Mouse (Mus musculus) urinary bladder, postnatal 4 days (tissue): Measurements from ENCODE around the gene Ndufb7.
A peak's percentile ranks its signal among the peaks of the same experiment; 100 is the strongest.
"Not testable (repeated sequence)": the region's sequence is repeated elsewhere in the genome, so short reads cannot be mapped to it uniquely, and the experiment has no call there.

Experiments used
- DNase-seq, 2 experiments: peaks; one replicate each; pipeline ENCODE4 v3.0.0; 2021 to 2022; ENCODE audit warnings: low spot score in 2 of 2

Ndufb7 gene

GRCm38 (mm10) chr8:83575561-83576515 lies 9.4 kb downstream of the Ndufb7 start:
- DNase-seq = peak in 1 of 2 experiments; percentile 53

- no peak for DNase-seq
Observed at GRCm38 (mm10) chr8:83576516-83576895, 10.0 kb downstream of the Ndufb7 start.

- no peak for DNase-seq
Observed at GRCm38 (mm10) chr8:83576921-83577320, 10.4 kb downstream of the Ndufb7 start.

DNA sequence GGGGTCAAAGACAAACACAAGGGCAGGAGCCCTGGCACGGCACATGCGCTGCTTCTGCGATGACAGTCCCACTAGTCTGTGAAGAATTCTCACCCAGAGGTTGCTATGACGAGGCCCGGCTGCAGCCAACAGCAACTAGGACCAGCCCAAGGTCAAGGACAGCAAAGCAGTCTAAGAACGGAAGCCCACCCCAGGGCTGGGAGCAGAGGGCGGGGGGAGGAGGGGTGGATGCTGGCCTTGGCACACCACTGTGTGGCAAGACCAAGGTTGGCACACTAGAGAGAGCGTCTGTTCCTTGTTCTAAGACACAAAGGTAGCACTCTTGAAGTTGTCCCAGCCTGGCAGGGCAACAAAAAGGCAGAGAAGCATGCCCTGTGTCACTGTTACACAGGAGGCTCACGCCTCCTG lies 10.9 kb downstream of the Ndufb7 start:
- DNase-seq = peak in 1 of 2 experiments; percentile 55

- peak in 1 of 2 experiments; percentile 50 for DNase-seq
Observed at GRCm38 (mm10) chr8:83578131-83579055, 11.9 kb downstream of the Ndufb7 start.

- no peak for DNase-seq
Observed at GRCm38 (mm10) chr8:83579676-83580075, 13.2 kb downstream of the Ndufb7 start.

DNA sequence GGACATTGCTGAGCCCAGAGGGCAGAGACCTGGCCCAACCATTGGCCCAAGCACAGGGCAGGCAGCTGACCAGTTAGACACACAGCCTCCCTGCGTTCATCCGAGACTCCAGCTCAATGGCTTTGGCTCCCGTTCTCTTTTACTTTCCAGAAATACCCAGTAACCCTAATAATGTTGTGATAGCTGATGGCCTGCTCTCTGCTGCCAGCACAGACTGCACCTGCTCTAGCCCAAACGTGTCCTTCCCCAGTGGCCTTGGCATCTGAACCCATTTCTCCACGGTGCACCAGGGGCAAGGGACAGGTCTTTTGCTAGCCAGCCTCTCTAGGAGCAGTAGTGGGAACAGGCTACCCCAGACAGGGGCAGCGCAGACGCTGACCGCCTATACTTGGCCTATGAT lies 14.4 kb downstream of the Ndufb7 start:
- peak in 1 of 2 experiments; percentile 41 for DNase-seq

DNA sequence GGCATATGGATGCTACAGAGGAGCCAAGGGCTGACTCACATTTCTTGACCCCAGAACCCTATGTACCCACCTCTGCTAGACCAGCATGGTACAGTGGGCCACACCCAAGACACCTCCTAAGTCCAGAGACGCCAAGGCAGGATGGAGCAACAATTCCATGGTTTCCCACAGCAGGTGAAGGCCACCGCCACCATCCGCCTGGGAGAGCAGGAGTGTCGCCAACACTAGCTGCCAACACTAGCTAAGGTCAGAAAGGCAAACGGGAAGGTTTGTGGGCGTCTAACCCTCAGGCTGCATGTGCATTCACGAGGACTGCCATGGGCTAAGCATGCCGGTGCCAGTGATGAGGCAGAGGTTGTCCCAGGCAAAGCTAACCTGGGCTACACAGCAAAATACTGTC lies 15.8 kb downstream of the Ndufb7 start:
- peak in 1 of 2 experiments; percentile 25 for DNase-seq

DNA sequence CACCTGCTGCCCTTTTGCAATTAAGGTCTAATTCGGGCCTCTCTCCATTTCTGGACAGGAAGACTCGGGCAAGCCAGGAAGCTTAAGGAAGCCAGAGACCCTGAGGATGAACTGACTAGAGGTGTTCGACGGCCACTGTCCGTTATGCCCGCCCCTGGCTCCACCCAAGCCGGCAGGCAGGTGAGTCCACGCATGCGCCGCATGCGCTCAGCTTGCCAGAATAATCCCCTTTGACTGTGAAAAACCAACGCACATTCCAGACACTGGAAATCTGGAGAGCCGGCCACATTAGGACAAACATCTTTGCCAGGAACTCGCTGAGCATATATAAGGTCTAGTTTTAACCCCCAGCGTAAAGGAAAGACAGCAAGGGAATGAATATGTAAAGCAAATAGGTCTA lies 16.8 kb downstream of the Ndufb7 start:
- no peak for DNase-seq

- no peak for DNase-seq
Observed at GRCm38 (mm10) chr8:83584771-83585170, 18.3 kb downstream of the Ndufb7 start.

- no peak for DNase-seq
Observed at GRCm38 (mm10) chr8:83585333-83585732, 18.9 kb downstream of the Ndufb7 start.

GRCm38 (mm10) chr8:83587644-83588043 lies 21.2 kb downstream of the Ndufb7 start:
- DNase-seq = no peak

GRCm38 (mm10) chr8:83588886-83589285 lies 22.4 kb downstream of the Ndufb7 start:
- DNase-seq = no peak

DNA sequence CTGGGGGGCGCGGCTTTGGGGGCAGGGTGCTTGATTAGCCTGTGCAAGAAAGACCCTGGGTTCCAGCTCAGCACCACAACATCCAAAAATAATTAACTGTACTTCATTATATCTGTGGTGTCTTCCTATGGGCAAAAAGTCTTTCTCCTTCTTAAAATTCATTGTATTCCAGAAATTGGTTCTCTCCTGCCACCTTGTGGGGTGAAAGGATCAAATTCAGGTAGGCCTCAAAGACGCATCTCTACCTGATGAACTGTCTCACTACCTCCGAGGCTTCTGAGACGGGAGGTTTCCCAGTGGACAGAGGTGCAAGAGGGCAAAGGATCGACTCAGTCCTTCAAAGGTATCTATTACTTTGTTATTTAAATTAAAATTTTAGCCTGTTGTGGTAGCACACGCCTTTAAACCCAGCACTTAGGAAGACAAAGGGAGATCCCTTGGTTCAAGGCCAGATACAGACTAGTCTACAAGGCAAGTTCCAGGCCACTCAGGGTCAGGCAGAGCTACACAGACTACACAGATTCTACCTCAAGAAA lies 24.1 kb downstream of the Ndufb7 start:
- DNase-seq = no peak

DNA sequence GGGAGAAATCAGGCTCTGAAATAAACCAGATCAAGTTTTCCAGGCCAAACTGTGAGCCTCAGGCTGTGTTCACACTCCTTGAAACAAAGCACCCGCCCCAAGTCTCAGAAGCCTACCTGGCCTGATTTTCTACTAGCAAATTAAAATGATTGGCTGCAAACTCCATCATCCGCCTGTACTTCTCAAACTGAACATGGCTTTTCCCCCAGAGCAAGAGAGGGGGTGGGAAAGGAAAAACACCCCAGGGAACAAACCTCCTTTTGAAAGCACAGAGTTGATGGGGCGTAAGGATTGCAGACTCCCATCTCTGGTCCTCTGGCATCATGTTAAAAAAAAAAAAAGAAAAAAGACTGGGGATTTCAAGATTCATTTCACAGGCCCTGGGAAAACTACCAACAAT lies 26.2 kb downstream of the Ndufb7 start:
- DNase-seq = no peak

DNA sequence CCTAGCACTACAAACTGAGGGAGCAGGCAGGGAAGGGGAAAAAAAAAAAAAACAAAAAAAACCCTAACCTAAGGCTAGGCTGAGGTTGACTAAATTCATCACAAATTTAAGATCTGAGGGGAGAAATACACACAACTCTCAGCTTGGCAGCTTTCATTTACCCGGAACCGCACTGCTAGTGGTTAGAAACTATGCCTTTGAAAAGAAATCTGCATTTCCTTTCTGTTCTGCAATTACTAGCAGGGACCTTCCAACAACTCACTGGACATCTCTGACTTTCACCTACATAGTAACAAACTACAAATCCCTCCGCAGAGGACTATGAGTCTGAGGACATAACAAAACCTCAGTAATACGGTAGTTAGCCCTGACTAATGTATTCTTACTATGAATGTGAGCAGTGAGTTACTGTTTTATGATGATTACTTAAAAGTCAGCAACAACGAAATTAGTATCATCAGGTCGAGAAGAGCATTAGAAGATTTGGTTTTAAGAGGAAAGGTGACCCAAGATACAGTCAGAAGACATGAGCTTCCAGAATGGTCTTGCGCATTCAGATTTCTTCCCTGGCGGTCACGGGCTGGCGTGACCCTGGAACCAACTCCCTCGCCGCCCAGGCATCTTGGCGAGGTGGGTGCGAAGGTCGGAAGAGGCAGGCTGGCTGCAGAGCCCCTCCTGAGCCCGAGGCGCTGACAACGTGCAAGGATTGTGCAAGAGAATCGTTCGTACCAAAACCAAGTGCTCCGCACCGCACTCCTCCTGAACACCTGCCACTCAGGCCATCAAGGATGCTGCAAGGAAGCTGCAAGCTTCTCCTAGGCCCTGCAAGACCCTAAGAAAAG lies 27.1 kb downstream of the Ndufb7 start:
- DNase-seq = no peak

DNA sequence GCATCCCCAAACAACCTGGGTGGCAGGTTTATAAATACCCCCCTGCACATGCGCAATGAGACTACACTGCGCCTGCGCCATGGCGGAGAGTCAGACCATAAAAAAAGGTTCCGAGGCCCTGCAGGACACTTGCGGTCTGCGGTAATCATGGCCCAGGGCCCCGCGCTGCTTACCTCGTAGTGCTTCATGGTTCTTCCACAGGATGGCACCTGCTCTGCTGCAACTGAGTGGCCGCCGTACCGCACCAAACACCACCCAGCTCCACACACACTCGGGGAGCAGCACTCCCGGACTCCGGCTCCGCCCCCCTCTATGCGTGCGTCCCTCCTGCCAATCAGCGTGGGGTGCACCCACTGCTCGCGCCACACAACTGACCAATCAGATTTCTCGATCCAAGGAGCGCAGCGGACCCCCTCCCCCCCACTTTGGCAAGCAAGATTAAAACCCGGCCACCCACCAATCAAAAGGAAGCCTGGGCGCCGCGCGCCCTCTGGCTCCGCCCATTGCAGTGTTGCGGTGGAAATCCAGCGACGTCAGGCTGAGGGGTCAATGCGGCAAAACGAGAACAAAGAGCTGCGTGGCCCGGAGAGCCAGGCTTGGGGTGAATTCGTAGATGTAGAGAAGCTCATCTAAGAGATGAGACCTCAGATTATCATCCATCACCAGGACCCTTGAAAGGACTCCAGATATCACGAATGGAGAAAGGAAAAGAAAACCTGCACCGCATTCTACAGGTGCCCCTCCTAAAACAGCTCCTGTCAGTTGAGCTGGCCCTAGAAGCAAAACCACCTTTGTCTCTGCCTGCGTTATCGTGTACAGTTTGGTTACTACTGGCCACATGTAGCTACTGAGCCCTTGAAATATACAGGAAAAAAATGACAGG lies 27.9 kb downstream of the Ndufb7 start:
- peak; percentile 96 to 97 for DNase-seq

- not testable (repeated sequence) for DNase-seq
Observed at GRCm38 (mm10) chr8:83595050-83595345, 28.5 kb downstream of the Ndufb7 start.

DNA sequence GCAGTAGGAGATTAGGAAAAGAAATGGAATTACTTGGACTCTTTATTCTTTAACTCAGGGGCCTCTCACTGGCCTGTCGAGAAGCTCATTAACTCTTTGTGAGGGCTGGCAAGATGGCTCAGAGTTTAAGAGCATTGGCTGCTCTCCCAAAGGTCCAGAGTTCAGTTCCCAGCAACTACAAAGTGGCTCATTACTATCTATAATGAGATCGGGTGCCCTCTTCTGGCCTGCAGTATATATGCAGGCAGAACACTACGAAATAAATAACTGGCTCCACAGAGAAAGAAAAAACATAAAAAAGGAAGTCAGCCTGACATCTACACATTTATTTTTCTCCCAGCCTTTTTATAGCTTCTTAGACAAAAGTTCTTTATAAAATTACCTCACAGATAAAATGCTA lies 29.9 kb downstream of the Ndufb7 start:
- DNase-seq = no peak

DNA sequence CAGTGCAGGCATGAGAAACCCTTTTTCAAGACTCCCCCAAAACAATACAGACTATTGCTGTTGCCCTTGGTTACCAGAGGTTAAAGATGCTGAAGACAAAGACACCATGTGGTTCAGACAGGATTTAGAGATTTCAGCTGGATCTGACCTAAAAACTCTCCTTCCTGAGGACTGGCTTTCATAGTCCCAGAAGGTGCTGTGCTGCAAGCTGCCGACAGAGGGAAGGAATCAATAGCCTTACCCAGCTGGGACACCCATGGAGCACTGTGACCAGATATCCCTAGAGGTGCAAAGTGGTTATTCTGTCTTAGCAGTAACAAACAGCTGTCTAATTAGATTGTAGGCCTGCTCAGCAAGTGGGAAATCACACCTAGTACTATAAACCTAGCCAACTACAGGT lies 31.7 kb downstream of the Ndufb7 start:
- DNase-seq = no peak
